Mouse (Mus musculus) erythroblast, embryonic 14.5 days (primary cell): ENCODE data around the gene Trex1. TPM values are rescaled to one million over a fixed set of nuclear protein-coding genes. Genes with fewer than 3 reads are reported as not detected.

Experiments used
- H3K27me3 ChIP-seq: 2 replicates; pipeline ENCODE4 v1.6.1; 2012; ENCODE audit warnings: inconsistent platforms; ENCODE audit not compliant: control insufficient read depth
- H3K36me3 ChIP-seq: 2 replicates; pipeline ENCODE4 v1.6.1; 2012; ENCODE audit warnings: mild to moderate bottlenecking, inconsistent platforms; ENCODE audit not compliant: control insufficient read depth
- H3K4me1 ChIP-seq: 2 replicates; pipeline ENCODE4 v1.6.1; 2012; ENCODE audit warnings: inconsistent platforms; ENCODE audit not compliant: control insufficient read depth
- H3K4me3 ChIP-seq: replicated peaks from 2 replicates; pipeline ENCODE3; 2012; ENCODE audit warnings: moderate library complexity, mild to moderate bottlenecking, inconsistent platforms
- H3K9me3 ChIP-seq: 2 replicates; pipeline ENCODE4 v1.6.1; 2012; ENCODE audit warnings: low read length, inconsistent platforms, mixed read lengths; ENCODE audit not compliant: control insufficient read depth
- GATA1 ChIP-seq: IDR thresholded peaks from 2 replicates; pipeline ENCODE4 v1.6.1; 2012; ENCODE audit warnings: low read length, inconsistent platforms, mixed read lengths
- TAL1 ChIP-seq: IDR thresholded peaks from 3 replicates; pipeline ENCODE4 v1.6.1; 2012; ENCODE audit warnings: low read length, inconsistent platforms, mixed read lengths
- polyA plus RNA-seq: library from polyadenylated mRNA; stranded (reverse); fragments of >175 nt; gene quantifications from 2 replicates; pipeline ENCODE4 v1.2.3, GENCODE M21; 2012

Gene Trex1
- polyA plus RNA-seq, 1 experiment = 0.74 TPM

GRCm38 (mm10) chr9:109092799-109093198 lies 33.3 kb upstream of the Trex1 start:
- no peak for TF ChIP-seq TAL1
- TF ChIP-seq GATA1 = no peak
- H3K27me3 ChIP-seq = peaks cover 46% of the 10 kb centered on the region
- H3K4me3 ChIP-seq = no peak overlapping the region
- H3K36me3 ChIP-seq = peaks cover 40% of the 10 kb centered on the region
- peaks cover 9% of the 10 kb centered on the region for H3K4me1 ChIP-seq
- no peaks in the 10 kb centered on the region; the same call in 1 of the 2 replicates for H3K9me3 ChIP-seq

DNA sequence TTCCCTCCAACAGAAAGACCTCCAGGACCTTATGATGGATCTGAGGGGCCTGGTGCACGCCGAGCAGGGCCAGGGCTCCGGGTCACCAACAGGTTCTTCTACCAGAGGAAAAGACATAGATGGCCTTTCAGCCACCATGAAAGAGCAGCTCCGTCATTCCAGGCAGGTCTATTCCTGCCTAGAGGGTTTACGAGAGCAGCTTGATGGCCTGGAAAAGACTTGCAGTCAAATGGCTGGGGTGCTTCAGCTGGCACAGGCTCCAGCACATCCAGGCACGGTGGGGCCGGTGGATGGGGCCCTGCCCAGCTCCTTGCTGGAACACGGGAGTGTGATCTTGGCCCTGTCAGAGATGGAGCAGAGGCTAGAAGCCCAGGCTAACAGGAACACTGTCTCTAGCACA lies 32.3 kb upstream of the Trex1 start:
- TF ChIP-seq GATA1 (no peak), TAL1 (no peak)
- H3K27me3 ChIP-seq = peaks cover 38% of the 10 kb centered on the region
- H3K36me3 ChIP-seq = peaks cover 40% of the 10 kb centered on the region

GRCm38 (mm10) chr9:109090446-109090845 lies 30.9 kb upstream of the Trex1 start:
- no peak for TF ChIP-seq GATA1
- TF ChIP-seq TAL1 = no peak
- Histone ChIP-seq H3K4me3 (no peak overlapping the region), H3K4me1 (peaks cover 14% of the 10 kb centered on the region), H3K36me3 (peaks cover 40% of the 10 kb centered on the region), H3K9me3 (no peaks in the 10 kb centered on the region; the same call in 1 of the 2 replicates), H3K27me3 (peaks cover 25% of the 10 kb centered on the region)

More for the DNA sequence above, 32.3 kb upstream of the Trex1 start:
- no peak overlapping the region for H3K4me3 ChIP-seq
- H3K9me3 ChIP-seq = no peaks in the 10 kb centered on the region; the same call in 1 of the 2 replicates
- H3K4me1 ChIP-seq = peaks cover 14% of the 10 kb centered on the region

DNA sequence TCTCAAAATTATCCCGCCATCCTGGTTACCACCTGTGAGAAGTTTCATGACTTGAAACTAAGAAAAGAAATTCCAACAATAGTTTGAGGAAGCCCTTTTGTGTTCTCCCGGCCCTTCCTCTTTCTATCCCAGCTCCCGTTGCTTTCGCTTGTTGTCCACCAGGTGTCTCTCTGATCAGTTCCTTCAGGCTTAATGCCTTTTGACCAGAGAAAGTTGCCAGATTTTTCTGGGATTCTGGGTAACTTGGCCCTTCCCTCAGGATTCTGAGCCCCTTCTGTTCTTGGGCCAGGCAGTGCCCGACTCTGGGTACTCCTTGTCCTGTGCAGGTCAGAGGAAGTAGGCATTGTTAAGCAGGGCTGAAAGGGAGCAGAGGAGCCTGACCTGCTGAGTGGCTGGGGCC lies 28.5 kb upstream of the Trex1 start:
- H3K9me3 ChIP-seq = no peaks in the 10 kb centered on the region
- no peak for TF ChIP-seq GATA1
- no peak for TF ChIP-seq TAL1
- 0 out of 2 replicates have a peak, but pooled peaks cover under 1% of the 10 kb centered on the region for H3K27me3 ChIP-seq
- no peak overlapping the region for H3K4me3 ChIP-seq
- peaks cover 23% of the 10 kb centered on the region for H3K4me1 ChIP-seq
- H3K36me3 ChIP-seq = peaks cover 40% of the 10 kb centered on the region

DNA sequence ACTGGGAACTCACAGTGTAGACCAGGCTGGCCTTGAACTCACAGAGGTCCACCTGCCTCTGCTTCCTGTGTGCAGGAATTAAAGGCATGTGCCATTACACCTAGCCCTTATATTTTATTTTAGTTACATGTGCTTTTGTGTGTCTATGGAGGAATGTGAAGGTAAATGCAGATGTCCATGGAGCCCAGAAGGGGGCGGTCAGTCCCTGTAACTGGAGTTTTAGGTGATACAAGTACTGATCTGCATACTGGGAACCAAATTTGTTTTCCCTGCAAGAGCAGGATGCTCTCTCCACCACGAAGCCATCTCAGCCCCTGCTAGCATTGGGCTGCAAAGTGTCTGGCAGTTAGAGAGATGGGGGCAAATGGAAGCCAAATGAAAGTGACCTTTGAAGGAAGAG lies 25.4 kb upstream of the Trex1 start:
- Histone ChIP-seq H3K27me3 (no peaks in the 10 kb centered on the region), H3K4me3 (no peak overlapping the region), H3K4me1 (peaks cover 44% of the 10 kb centered on the region), H3K36me3 (peaks cover 21% of the 10 kb centered on the region), H3K9me3 (no peaks in the 10 kb centered on the region)
- TF ChIP-seq GATA1 (no peak), TAL1 (no peak)

GRCm38 (mm10) chr9:109082124-109082800 lies 22.7 kb upstream of the Trex1 start, which contains the start of the genes Ccdc51 and Tma7:
Ccdc51 (plus strand) TSS chr9:109082493.
Tma7 (minus strand) TSS chr9:109082587.
- no peaks in the 10 kb centered on the region for H3K27me3 ChIP-seq
- H3K4me3 ChIP-seq = peak within 1 kb of the TSS; percentile 77
- TF ChIP-seq GATA1 = no peak
- TF ChIP-seq TAL1 = no peak
- peaks cover 40% of the 10 kb centered on the region for H3K4me1 ChIP-seq
- peaks cover 30% of the 10 kb centered on the region for H3K36me3 ChIP-seq
- H3K9me3 ChIP-seq = no peaks in the 10 kb centered on the region

DNA sequence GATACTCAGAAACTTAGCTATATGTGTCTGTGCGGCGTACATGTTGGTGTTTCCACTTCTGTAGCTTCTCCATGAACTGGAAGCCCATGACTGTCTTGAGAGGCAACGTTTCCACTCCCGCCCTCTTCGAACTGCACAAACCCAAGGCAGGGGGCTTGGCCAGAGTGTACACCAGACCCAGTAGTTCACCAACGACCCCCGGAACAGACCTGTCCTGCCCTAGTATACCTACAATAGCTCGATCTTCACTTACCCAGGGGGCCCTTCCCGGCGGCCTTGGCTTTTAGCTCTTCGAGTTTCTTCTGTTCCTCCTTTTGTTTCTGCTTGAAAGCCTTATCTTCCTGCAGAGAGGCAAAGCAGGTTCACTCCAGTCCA lies 22.2 kb upstream of the Trex1 start:
- H3K9me3 ChIP-seq = no peaks in the 10 kb centered on the region
- H3K4me1 ChIP-seq = peaks cover 37% of the 10 kb centered on the region
- TF ChIP-seq TAL1 = no peak
- no peak for TF ChIP-seq GATA1
- H3K27me3 ChIP-seq = no peaks in the 10 kb centered on the region
- peak overlapping the region; percentile 77 for H3K4me3 ChIP-seq
- peaks cover 30% of the 10 kb centered on the region for H3K36me3 ChIP-seq

GRCm38 (mm10) chr9:109080516-109080915 lies 21.0 kb upstream of the Trex1 start:
- no peak for TF ChIP-seq GATA1
- no peak for TF ChIP-seq TAL1
- H3K9me3 ChIP-seq = no peaks in the 10 kb centered on the region
- no peaks in the 10 kb centered on the region for H3K27me3 ChIP-seq
- H3K4me3 ChIP-seq = peak overlapping the region; percentile 77
- peaks cover 30% of the 10 kb centered on the region for H3K36me3 ChIP-seq
- peaks cover 34% of the 10 kb centered on the region for H3K4me1 ChIP-seq

- H3K36me3 ChIP-seq = peaks cover 41% of the 10 kb centered on the region
These were observed 14.4 kb upstream of the Trex1 start, which contains the start of gene Atrip for GRCm38 (mm10) chr9:109073661-109074573. Atrip (minus strand) TSS chr9:109074124.

More at GRCm38 (mm10) chr9:109073661-109074573, 14.4 kb upstream of the Trex1 start, which contains the start of gene Atrip:
- no peaks in the 10 kb centered on the region for H3K27me3 ChIP-seq
- no peaks in the 10 kb centered on the region for H3K9me3 ChIP-seq
- peak within 1 kb of the TSS; percentile 74 for H3K4me3 ChIP-seq
- no peak for TF ChIP-seq GATA1
- no peak for TF ChIP-seq TAL1
- H3K4me1 ChIP-seq = peaks cover 29% of the 10 kb centered on the region
